Mouse (Mus musculus): ENCODE measurements around the gene Pam. TPM values are rescaled to one million over a fixed set of nuclear protein-coding genes. Genes with fewer than 3 reads are reported as not detected.

The Pam gene
- polyA plus RNA-seq, 1 experiment: 14.7 TPM

DNA sequence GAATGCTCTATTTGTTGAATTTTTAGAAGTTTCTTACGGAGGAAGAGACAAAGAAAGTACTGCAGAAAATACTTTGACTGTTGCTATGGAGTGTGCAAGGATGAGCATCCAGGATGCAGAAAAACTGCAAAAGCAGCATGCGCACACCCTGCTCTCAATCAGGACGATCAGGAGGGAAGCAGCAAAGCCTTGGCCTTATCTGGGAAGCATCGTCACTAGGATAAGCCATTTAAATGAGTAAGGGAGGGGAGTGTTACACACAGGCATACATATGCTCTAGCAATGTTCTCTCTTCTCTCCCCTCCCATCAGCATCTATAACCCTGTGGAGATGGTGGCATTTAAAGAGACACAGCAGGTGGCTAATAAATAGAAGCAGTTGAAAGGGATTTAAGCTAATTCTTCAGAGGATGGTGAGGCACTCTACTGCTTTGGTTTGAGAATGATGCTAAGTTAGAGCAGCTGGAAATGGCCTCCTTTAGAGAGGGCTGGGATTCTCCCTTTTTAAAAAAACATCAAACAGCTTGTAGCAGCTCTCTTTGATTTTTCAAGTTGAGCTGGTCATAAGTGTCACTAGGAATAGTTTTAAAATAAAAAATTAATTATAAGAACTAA lies 165.9 kb downstream of the Pam start:
- DNase-seq (ENCODE audit: low read depth, low spot score): no peak
- 89% methylated on average over 4 of the region's 4 CpGs for WGBS

GRCm38 (mm10) chr1:97926789-97927188 lies 168.7 kb downstream of the Pam start:
- no peak for DNase-seq (ENCODE audit: low read depth, low spot score)
- WGBS: 59% methylated on average over 7 of the region's 7 CpGs

DNA sequence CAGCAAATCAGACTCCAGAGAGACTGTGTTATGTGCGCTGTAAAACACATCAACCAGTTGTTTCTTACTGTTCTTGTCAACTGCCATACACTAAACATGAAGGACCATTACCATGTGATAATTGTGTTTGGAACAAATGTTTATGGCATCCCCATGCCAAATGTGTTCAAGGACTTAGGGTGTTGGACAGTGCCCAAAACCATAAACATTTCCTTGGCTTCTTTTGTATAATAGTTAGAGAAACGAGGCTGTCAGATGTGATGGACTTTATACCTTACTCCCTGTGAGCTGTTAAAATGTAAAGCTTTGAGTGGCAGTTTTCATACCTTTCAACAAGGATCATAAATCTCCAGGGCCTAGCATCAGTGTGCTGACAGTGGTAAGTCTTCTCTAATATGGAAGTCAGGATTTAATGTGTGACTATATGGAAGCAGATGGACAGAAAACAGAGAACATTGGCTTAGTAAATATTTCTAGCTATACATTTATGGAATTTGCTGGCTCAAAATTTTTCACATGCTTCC lies 169.4 kb downstream of the Pam start:
- peak; percentile 92 for DNase-seq (ENCODE audit: low read depth, low spot score)
- 27% methylated on average over 2 of the region's 2 CpGs for WGBS

DNA sequence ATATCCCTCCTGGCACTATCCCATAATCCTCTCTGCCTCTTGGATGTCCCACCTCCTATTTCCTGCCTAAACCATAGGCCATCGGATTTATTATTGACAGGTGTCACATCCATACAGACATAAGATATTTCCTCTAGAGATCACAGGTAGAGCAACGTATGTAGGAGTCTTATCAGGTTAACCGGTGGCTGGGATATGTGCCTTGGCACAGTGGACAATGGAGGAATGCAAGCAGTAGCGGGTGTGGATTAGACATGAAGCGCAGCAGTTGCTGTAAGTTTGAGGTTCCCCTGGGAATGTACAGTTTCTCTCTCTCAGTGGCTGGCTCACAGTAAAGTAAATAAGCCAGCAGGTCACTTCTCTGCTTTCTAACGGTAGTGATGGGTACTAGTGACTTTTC lies 173.1 kb downstream of the Pam start:
- 43% methylated on average over 6 of the region's 6 CpGs for WGBS
- no peak for DNase-seq (ENCODE audit: low read depth, low spot score)

DNA sequence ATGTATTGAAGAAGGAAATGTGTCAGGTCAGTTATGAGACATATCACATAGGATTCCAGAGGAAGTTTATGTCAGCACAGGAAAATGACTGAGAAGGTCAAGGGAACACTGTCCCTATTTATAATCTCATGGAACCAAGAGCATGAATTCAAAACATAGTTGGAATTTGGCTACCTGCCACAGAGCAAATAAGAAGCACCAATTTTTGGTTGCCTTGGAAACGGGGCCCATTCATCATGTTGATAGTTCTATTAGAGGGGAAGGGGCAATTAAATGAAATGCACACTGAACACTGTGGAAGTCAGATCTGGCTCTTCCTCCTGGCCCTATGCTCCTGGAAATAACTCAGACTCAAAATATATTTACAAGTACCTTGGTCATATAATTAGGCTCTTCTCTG lies 173.6 kb downstream of the Pam start:
- no peak for DNase-seq (ENCODE audit: low read depth, low spot score)

GRCm38 (mm10) chr1:97918495-97918894 lies 177.0 kb downstream of the Pam start:
- 19% methylated on average over 8 of the region's 8 CpGs for WGBS

More for the DNA sequence above, 173.6 kb downstream of the Pam start:
- 47% methylated on average over 1 of the region's 1 CpGs for WGBS

DNA sequence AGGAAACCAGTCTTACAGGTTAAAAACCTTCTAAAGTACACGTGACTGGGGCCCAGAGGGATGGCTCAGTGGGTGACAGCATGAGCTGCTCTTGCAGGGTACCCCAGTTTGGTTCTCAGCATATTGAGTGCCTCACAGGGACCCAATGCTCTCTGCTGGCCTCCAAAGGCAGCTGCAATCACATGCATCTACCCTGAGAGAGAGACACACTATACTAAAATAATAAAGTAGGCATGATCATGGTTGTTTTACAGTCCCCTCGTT lies 178.5 kb downstream of the Pam start:
- DNase-seq (ENCODE audit: low read depth, low spot score): no peak
- 79% methylated on average over 2 of the region's 2 CpGs for WGBS

More at GRCm38 (mm10) chr1:97918495-97918894, 177.0 kb downstream of the Pam start:
- no peak for DNase-seq (ENCODE audit: low read depth, low spot score)

DNA sequence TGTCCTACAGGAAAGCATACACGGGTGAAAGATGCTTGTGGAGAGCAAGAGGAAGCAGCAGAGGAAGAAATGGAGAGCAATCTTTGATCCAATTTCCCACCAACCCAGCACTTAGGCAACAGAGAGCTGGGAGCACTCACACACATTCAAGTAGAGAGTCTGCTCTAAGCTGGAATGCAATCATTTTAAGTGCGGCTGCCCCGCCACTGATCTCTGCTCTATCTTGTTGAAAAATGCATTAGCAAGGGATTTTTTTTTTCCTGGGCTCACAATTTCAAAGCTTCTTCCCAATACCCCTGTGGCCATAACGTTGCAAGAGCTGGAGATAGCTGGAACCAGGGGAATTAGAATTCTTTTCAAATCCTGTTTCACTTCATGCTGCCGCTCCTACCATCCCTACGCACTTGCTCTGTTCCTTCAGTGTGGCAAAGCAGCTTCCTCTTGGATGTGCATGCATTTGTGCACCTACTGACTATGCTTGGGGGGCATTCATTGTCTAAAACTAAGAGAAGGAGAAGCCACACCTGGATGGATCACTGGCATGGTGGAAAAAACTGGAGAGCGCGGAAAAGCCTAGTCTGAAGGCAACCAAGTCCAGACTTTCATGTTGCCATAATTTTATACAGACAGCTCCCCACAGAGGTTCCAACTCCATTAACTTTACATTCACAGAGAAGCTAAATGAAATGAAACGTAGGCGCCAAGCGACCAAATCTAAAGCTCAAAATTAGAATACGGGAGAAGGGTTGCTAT lies 179.1 kb downstream of the Pam start:
- WGBS: 92% methylated on average over 12 of the region's 12 CpGs
- no peak for DNase-seq (ENCODE audit: low read depth, low spot score)

- DNase-seq (ENCODE audit: low read depth, low spot score): no peak
- WGBS: 87% methylated on average over 10 of the region's 10 CpGs
Measured at GRCm38 (mm10) chr1:97915726-97916125, 179.7 kb downstream of the Pam start.

DNA sequence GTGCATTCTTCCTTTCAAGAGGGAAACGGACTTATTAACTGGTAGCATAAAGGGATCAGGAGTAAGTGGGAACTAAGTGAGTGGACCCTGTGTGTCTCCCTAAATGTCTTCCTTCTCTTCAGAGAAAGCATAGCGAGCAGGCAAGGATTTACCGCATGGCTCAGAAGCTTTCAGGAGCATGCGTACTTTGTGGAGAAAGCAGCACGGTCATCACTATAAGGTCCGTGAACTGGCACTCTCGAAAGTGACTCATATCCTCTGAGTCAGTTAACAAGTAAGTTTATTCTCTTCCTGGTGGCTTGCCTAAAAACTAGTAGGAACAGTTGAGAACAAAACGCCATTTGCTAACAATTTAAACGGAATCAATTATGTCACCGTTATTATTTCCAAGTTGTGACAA lies 184.6 kb downstream of the Pam start:
- DNase-seq (ENCODE audit: low read depth, low spot score): no peak
- WGBS: 51% methylated on average over 10 of the region's 10 CpGs

DNA sequence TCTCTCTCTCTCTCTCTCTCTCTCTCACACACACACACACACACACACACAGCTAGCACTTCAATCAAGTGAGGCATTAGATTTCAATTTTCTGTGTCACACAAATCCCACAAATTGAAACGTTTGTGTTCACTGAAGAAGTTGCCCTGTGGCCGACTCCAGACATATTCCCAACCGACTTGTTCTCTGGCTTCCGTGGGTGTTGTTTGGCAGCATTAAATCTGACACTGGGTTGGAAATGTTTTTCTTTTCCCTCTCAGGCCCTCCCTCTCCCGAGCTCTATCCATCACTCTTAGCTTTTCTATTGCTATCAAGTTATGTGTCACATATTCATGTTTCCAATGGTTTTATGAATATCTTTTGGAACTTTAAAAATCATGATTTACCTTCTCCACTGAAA lies 185.9 kb downstream of the Pam start:
- no peak for DNase-seq (ENCODE audit: low read depth, low spot score)

DNA sequence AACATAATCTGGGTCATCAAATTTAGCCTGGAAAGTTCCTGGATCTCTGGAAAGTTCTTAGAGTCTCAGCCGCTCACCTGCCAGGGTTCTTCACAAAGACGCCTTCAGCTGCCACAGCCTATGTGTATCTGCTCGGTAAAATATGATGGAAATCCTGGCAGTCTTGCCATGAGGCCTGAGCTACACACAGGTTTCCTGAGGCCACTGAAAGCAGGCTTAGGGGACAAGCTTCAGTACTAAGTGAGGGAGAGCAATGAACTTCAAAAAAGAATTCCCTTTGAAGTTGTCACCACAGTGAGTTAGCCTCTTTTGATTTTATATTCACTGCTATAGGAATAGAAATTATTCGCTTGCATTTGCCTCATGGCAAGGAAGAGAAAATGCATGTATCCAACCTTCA lies 186.7 kb downstream of the Pam start:
- no peak for DNase-seq (ENCODE audit: low read depth, low spot score)
- 95% methylated on average over 4 of the region's 4 CpGs for WGBS

More for the DNA sequence above, 185.9 kb downstream of the Pam start:
- 80% methylated on average over 5 of the region's 5 CpGs for WGBS

DNA sequence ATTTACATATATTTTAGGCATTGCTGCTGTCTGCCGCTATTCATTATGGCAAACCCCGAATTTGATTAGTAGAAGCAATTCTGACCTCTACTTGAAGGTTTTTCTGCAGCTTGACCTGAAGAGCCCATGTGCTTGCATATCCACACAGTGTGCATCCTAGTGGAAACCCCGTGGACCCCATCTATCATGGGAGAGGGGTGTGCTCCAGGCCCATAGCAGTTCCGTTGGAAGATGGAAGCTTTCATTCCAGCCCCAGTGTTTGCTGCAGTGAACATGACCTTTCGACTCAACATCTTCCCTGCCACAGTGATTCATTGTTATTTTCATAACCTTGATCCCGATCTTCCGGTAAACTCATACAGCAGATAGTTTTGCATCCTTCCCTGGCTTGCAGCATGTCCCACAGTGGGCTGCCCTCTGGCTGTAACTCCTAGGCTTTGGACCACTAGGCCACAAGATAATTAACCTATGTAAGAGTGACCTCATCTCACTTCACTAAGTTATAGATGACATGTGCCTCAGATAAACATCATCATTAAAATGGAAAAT lies 191.5 kb downstream of the Pam start:
- 74% methylated on average over 7 of the region's 7 CpGs for WGBS

DNA sequence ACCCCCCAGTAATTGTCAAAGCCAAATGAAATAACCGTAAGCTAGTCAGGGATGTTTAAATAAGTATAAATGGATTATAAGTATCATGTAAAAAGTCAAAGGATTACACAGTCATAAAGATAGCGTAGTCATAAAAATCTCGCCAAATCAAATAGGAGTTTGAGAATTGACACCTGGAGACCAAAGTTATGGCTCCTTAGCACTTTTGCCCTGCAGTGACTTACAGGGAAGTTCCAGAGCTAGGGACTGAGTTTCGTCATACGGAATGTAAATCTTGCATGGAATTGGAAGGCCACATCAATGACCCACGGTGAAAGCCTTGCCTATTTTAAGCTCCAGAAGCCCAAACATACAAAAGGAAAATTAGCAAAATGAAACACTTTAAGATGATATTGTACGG lies 192.6 kb downstream of the Pam start:
- WGBS: 31% methylated on average over 7 of the region's 7 CpGs
- no peak for DNase-seq (ENCODE audit: low read depth, low spot score)

More for the DNA sequence above, 191.5 kb downstream of the Pam start:
- DNase-seq (ENCODE audit: low read depth, low spot score): no peak

DNA sequence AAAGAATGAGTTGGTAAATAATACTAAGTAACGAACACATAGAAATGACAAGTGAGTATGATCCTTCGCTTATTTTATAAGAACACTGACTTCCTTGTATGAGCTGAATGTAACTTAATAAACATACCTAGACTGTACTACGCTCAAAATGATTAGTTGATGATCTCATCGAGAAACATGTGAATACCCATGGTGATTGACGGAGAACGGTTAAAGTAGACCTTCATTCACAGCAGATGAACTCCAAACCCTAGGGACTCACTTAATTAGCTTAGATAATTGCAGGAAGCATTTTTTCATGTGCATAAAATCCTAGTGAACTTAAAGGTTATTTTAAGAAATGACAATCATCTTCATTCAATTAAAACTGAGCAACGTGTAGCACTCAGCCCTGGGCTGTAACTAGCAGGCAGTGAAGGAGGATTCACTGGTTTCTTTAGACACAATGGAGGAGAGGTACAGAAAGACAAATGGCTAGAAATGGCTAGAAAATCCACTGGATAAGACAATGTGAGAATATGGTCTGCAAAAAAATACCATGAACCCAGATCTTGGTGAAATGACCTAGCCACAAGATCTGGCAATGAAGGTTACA lies 194.8 kb downstream of the Pam start:
- DNase-seq (ENCODE audit: low read depth, low spot score): no peak
- whole genome bisulfite sequencing: 93% methylated on average over 7 of the region's 7 CpGs

DNA sequence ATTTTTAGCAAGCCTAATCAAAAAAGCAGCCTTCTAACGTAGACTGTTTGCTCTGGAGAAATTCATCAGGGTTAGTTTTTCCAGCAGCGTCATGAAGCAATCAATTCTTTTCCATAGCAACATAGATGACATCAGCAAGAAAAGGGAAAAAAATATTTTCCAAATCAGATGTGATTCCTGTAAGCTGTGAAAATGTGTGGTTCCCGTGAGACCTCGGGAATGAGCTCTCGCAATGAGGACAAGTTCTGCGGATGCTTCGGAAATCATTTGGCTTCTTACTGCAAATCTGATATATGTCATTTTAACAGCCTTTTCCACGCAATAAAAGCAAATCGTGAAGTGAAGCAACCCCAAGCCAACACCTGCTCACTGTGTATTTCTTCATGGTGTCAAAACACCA lies 207.9 kb downstream of the Pam start:
- WGBS: 81% methylated on average over 9 of the region's 9 CpGs
- no peak for DNase-seq (ENCODE audit: low read depth, low spot score)

DNA sequence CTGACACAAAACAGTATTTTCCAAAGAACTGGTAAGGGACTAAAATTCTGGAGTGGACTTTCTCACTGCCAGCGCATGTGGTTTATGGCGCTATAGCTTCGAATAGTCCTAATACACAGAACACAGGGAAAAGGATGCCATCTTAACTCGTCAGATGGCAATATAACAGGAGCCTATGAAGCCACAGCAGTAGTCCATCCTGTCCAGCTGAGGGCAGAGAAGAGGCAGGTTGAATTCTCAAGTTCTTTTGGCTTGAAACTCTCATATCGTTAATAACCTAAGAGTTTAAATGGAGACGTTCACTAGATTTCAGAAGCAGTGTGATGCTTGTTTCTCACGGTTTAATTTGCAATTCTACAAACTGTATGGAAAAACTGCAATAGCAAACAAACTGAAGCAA lies 211.9 kb downstream of the Pam start:
- DNase-seq (ENCODE audit: low read depth, low spot score): no peak
- WGBS: 84% methylated on average over 7 of the region's 7 CpGs

DNA sequence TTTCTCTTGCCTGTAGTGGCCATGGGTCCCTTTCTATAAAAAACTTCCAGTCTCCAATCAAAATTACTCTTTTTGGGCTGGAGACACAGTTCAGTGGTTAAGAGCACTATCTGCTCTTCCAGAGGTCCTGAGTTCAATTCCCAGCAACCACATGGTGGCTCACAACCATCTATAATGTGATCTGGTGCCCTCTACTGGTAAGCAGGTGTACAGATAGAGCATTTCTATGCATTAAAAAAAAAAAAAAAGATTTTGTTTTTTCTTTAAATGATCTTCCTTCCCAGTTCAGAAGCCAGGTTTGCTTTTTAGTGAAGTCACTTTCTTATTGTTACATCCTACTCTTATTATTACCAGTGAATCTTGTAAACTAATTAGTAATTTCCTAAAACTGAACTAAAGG lies 218.4 kb downstream of the Pam start:
- DNase-seq (ENCODE audit: low read depth, low spot score): no peak

DNA sequence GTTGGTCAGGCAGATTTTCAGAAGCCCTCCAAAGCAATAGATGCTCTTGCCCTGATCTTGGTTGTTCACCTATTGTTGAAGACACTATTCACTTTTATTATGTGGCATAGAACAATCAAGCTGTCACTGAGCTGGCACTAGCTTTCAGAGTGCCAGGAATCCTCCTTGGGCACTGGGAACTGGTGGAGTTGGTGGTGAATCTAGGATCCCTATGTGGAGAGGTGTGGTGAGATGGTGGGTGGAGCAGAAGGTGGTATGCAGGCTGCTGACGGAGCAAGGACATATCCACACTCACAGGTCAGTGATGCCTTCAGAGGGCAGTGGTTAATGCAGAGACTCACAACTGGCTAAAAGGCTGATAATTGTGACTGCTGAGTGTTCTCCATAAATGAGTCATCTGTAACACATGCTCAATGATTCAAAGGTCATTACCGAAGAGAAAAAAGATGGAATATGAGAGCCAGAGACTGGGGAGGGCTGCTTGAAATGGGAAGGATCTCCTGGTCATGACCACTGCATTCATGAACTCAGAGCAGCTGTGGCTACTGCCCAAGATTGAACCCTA lies 221.9 kb downstream of the Pam start:
- peak; percentile 18 for DNase-seq (ENCODE audit: low read depth, low spot score)
- 41% methylated on average over 2 of the region's 2 CpGs for WGBS

GRCm38 (mm10) chr1:97872493-97872892 lies 223.0 kb downstream of the Pam start:
- peak; percentile 6 for DNase-seq (ENCODE audit: low read depth, low spot score)
- 20% methylated on average over 5 of the region's 5 CpGs for WGBS
